Mouse (Mus musculus) large intestine, adult 2 months (tissue): ENCODE measurements around the gene Scd4. TPM values are rescaled to one million over a fixed set of nuclear protein-coding genes. Genes with fewer than 3 reads are reported as not detected.
"Not testable (repeated sequence)": the region's sequence is repeated elsewhere in the genome, so short reads cannot be mapped to it uniquely, and the experiment has no call there.

Source experiments
- DNase-seq: peaks from one replicate; pipeline ENCODE4 v3.0.0-alpha.2; 2012; ENCODE audit warnings: low read depth, low spot score
- WGBS: fragments of 180-500 bp; shearing (Covaris S2); methylation state at CpG from one replicate; pipeline ENCODE4 v1.1.7; 2018; 5-methylcytosine and 5-hydroxymethylcytosine counted together
- polyA plus RNA-seq: library from polyadenylated mRNA; depleted of rRNA; stranded (reverse); fragments of >200 nt; gene quantifications from 2 replicates; pipeline ENCODE4 v1.2.3, GENCODE M21; 2012

Gene Scd4
- polyA plus RNA-seq, 1 experiment: 0.25 TPM

DNA sequence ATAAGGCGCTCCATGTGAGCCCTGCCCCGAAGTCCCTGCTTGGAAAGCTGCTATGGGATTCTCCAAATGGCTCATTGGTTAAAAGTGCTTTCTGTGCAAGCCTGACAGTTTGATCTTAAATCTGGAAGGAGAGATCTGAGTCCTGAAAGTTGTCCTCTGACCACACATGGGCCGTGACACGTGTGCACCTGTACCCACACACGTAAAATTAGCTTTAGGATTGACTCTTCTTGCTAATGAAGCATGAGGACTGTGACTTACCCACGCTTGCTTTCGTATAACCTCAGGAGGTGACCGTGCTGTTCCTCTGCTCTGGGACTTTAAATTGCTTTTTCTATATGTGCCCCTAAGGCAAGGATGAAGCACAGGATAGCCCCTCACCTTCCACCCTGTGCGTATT is 33.8 kb upstream of the Scd4 start:
- no peak for DNase-seq
- 56% methylated on average over 9 of the region's 9 CpGs for WGBS

DNA sequence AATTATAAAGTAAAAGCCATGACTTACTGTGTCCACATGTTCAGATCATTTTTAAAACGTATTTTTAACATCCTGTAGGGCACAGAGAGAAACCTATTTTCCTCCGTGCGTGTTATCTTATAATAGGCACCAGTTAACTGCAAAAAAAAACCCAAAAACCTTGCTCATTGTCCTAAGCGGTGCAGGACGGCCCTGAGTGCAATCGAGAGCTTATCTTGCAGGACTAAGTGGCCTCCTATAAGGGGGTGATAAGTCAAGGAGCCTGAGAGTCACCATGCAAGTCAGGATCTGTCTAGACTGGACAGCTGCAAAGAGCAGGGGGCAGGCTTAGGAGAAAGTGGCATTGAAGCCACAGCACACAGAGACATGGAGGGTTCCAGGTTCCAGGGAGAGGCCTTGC is 33.0 kb upstream of the Scd4 start:
- 38% methylated on average over 6 of the region's 6 CpGs for WGBS
- DNase-seq: no peak

DNA sequence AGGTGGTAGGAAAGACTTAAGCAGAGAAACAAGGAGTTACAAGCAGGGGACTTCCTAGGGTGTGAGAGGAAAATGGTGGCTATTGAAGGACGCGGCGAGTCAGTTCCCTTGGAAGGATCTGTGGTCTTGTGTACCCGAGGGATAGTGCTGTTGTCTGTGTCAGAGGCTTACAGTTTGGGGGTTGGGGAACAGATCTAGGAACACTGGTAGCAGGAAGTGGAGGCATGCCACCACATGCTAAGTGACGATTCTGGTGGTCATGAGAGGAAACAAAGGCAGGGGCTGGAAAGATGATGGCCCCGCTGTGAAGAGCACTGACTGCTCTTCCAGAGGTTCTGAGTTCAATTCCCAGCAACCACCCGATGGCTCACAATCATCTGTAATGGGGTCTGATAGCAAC is 32.4 kb upstream of the Scd4 start:
- no peak for DNase-seq

DNA sequence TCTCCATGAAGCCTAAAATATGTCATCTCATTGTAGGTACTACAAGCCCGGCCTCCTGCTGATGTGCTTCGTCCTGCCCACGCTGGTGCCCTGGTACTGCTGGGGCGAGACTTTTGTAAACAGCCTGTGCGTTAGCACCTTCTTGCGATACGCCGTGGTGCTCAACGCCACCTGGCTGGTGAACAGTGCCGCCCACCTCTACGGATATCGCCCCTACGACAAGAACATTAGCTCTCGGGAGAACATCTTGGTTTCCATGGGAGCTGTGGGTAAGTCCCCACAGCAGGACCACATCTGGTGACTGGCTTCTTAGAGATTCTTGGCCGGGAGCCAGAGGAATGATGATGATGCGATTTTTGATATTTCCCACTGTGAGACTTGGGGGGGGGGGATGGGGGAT is 31.7 kb upstream of the Scd4 start:
- WGBS: 52% methylated on average over 16 of the region's 16 CpGs
- DNase-seq: no peak

More for the DNA sequence above, 32.4 kb upstream of the Scd4 start:
- WGBS: 67% methylated on average over 7 of the region's 7 CpGs

- no peak for DNase-seq
- 48% methylated on average over 9 of the region's 9 CpGs for WGBS
Observed at GRCm38 (mm10) chr19:44301671-44302305, 31.1 kb upstream of the Scd4 start.

DNA sequence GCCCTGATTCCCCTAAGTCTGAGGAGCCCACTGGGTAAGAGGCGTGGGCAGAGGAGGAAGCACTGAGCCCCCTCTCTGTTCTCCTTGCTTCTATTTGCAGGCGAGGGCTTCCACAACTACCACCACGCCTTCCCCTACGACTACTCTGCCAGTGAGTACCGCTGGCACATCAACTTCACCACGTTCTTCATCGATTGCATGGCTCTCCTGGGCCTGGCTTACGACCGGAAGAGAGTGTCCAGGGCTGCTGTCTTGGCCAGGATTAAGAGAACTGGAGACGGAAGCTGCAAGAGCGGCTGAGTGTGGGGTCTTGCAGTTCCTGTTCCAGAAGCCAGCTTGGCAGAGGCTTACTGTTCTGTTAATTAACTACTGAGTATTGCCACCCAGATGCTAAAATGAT is 30.0 kb upstream of the Scd4 start:
- DNase-seq: no peak
- 63% methylated on average over 11 of the region's 11 CpGs for WGBS

GRCm38 (mm10) chr19:44303502-44303901 is 29.4 kb upstream of the Scd4 start:
- WGBS: 54% methylated on average over 8 of the region's 8 CpGs
- no peak for DNase-seq

GRCm38 (mm10) chr19:44304419-44304818 is 28.5 kb upstream of the Scd4 start:
- no peak for DNase-seq
- WGBS: 75% methylated on average over 10 of the region's 10 CpGs

- 78% methylated on average over 16 of the region's 16 CpGs for WGBS
- DNase-seq: no peak
Observed at GRCm38 (mm10) chr19:44304851-44305510, 27.9 kb upstream of the Scd4 start.

DNA sequence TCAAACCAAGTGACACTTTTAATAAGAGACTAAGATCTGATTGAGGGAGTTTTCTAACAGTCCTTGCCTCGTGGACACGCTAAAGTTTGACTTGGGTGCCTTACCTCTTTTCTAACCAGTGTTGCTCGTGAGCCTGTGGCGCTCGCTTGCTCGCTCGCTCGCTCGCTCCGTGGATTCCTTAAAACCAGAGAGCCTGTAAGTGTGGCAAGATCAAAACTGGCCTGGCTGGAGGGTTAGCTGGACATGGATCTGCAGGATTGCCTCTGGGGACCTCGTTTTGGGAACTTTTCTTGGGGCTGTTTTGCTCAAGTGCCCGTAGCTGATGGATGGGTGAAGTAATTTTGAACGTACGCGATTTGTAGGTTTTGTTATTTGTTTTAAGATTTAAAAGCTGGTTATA is 27.2 kb upstream of the Scd4 start:
- WGBS: 79% methylated on average over 15 of the region's 15 CpGs
- DNase-seq: no peak

- DNase-seq: no peak
- 60% methylated on average over 7 of the region's 7 CpGs for WGBS
Observed at GRCm38 (mm10) chr19:44306171-44306570, 26.7 kb upstream of the Scd4 start.

GRCm38 (mm10) chr19:44307101-44307914 is 25.6 kb upstream of the Scd4 start:
- 68% methylated on average over 9 of the region's 9 CpGs for WGBS
- no peak for DNase-seq

- WGBS: 73% methylated on average over 6 of the region's 6 CpGs
- no peak for DNase-seq
Observed at GRCm38 (mm10) chr19:44307915-44308470, 24.9 kb upstream of the Scd4 start.

GRCm38 (mm10) chr19:44308611-44309246 is 24.2 kb upstream of the Scd4 start:
- 81% methylated on average over 8 of the region's 8 CpGs for WGBS
- DNase-seq: no peak

DNA sequence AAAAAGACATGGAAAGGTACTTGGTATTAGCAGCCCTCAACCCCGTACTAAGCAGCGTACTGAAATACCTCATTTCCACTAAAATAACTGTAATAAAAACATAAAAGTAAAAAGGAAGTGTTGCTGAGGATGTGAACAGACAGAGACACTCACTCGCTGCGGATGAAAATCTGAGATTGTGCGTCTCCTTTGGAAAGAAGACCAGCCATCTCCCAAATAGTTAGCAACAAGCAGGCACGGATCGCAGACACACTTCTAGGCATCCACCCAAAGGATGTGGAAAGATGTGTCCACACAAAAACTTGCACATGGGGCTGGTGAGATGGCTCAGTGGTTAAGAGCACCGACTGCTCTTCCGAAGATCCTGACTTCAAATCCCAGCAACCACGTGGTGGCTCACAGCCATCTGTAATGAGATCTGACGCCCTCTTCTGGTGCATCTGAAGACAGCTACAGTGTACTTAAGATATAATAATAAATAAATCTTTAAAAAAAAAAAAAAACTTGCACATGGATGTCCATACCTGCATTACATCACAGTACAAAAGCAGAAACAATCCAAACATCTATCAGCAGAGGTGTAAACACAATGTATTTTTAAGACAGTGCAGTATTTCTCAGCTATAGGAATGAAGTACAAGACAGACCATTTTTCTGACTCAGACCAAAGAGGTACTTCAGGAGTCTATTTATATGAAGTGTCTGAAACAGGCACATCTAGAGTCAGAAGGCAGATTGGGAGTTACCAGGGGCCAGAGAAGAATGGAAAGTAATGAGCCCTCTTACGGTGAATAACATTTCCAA is 23.3 kb upstream of the Scd4 start:
- no peak for DNase-seq
- WGBS: 74% methylated on average over 12 of the region's 12 CpGs

DNA sequence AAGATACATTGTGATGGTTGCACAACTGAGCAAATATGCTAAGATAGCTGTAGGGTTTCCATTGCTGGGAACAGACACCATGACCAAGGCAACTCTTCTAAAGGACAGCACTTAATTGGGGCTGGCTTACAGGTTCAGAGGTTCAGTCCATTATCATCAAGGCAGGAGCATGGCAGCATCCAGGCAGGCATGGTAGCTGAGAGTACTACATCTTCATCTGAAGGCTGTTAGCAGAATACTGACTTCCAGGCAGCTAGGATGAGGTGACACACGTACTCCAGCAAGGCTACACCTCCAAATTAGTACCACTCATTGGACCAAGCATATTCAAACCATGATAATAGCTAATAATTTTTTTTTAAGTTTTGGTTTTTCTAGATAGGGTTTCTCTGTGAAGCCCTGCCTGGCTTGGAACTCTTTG is 22.7 kb upstream of the Scd4 start:
- 76% methylated on average over 1 of the region's 1 CpGs for WGBS
- not testable (repeated sequence) for DNase-seq

DNA sequence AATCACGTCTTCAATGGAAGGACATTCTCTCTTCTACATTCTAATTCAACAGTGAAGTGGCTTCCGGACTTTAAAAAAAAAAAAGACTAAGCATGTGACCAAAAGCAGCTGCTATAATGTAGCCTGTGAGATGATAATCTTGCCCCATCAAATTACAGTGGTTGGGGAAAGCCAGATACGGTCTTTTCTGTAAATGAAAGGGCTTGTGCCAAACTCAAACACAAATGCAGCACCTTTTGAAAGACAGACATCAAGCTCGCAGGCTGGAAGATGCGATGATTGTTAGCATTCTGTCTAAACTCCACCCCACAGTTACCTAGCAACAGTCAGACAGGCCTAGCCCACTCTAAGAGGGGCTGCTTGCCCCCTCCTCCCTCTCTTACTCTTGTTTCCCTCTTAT is 22.1 kb upstream of the Scd4 start:
- no peak for DNase-seq
- WGBS: 58% methylated on average over 5 of the region's 5 CpGs

GRCm38 (mm10) chr19:44311306-44312006 is 21.4 kb upstream of the Scd4 start:
- DNase-seq: no peak
- 71% methylated on average over 8 of the region's 8 CpGs for WGBS

DNA sequence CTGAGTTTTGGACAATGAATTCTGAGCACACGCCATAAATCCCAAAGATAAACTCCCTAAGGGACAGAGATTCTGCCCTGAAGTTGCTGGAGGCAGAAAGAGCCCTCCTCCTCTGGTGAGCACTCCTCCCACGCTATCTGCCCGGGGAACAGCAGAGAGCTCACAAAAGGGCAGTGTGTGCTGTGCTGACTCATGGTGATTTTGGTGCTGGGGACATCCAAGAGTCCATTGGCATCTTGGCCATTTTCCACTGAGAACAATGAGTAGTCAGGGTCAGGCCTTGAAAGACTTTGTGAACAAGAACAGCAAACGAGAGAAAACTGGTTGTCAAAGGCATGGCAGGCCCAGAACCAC is 20.9 kb upstream of the Scd4 start:
- DNase-seq: no peak
- WGBS: 36% methylated on average over 4 of the region's 4 CpGs
